Mouse (Mus musculus) liver, embryonic 14.5 days (tissue): ENCODE measurements around the gene Plcb4. TPM values are rescaled to one million over a fixed set of nuclear protein-coding genes. Genes with fewer than 3 reads are reported as not detected.

Experiments used
- ATAC-seq: fragments of 200-750 bp; cut with Nextera tagmentation; 2 replicates; pipeline ENCODE4 v1.8.0; 2017; ENCODE audit warnings: moderate number of reproducible peaks, mild to moderate bottlenecking, moderate library complexity; ENCODE audit not compliant: insufficient read depth
- DNase-seq, 3 experiments: peaks; one replicate each; pipeline ENCODE4 v3.0.0-alpha.2; 2012 to 2013; ENCODE audit warnings: low read depth in 3 of 3, low spot score in 3 of 3
- H3K27ac ChIP-seq: fragments of 300-500 bp; sonication (generic); 2 replicates; pipeline ENCODE4 v1.5.1; 2014; ENCODE audit warnings: moderate library complexity, mild to moderate bottlenecking, control low read depth, inconsistent platforms
- H3K27me3 ChIP-seq: fragments of 300-500 bp; sonication (generic); 2 replicates; pipeline ENCODE4 v1.6.1; 2014; ENCODE audit warnings: mild to moderate bottlenecking, low read length, moderate library complexity; ENCODE audit not compliant: control insufficient read depth, insufficient read depth
- H3K36me3 ChIP-seq: fragments of 300-500 bp; sonication (generic); replicated peaks from 2 replicates; pipeline ENCODE4 v1.6.1; 2014; ENCODE audit warnings: low read depth; ENCODE audit not compliant: control insufficient read depth, insufficient read depth
- H3K4me1 ChIP-seq, 2 experiments: fragments of 200-500 bp in 1 of 2; fragments of 300-500 bp in 1 of 2; sonication (generic) in 1 of 2; replicated peaks; 2 replicates each; pipeline ENCODE4 v1.6.1; 2012 to 2014; ENCODE audit warnings: antibody characterized with exemption in 1 of 2, inconsistent platforms in 1 of 2, low read length in 1 of 2; ENCODE audit not compliant: control insufficient read depth in 2 of 2, insufficient read depth in 2 of 2
- H3K4me2 ChIP-seq: fragments of 300-500 bp; sonication (generic); 2 replicates; pipeline ENCODE4 v1.6.1; 2014; ENCODE audit warnings: low read depth, mild to moderate bottlenecking, control low read depth, moderate library complexity
- H3K4me3 ChIP-seq, 2 experiments: fragments of 200-500 bp in 1 of 2; fragments of 300-500 bp in 1 of 2; sonication (generic) in 1 of 2; 2 replicates each; pipeline ENCODE4 v1.5.1; 2012 to 2014; ENCODE audit warnings: low read depth in 2 of 2, low read length in 2 of 2, mild to moderate bottlenecking in 2 of 2, control low read depth in 1 of 2, inconsistent platforms in 1 of 2, moderate library complexity in 1 of 2; ENCODE audit not compliant: insufficient read depth in 1 of 2
- H3K9ac ChIP-seq: fragments of 300-500 bp; sonication (generic); replicated peaks from 2 replicates; pipeline ENCODE4 v1.6.1; 2014; ENCODE audit warnings: mild to moderate bottlenecking, control low read depth, moderate library complexity
- H3K9me3 ChIP-seq: fragments of 300-500 bp; sonication (generic); 2 replicates; pipeline ENCODE4 v1.6.1; 2016; ENCODE audit warnings: low read length, mixed read lengths; ENCODE audit not compliant: control insufficient read depth
- CTCF ChIP-seq: IDR thresholded peaks from 2 replicates; pipeline ENCODE4 v1.5.1; 2016; ENCODE audit warnings: antibody characterized with exemption, low read depth, control low read depth
- EP300 ChIP-seq: IDR thresholded peaks from 2 replicates; pipeline ENCODE4 v1.6.1; 2016; ENCODE audit warnings: antibody characterized with exemption, low read depth
- WGBS: fragments of 180-500 bp; shearing (Covaris S2); extraction: QIAGEN DNeasy Blood & Tissue Kit; methylation state at CpG from one replicate; pipeline ENCODE4 v1.1.7; 2014; ENCODE audit not compliant: insufficient replicate concordance; 5-methylcytosine and 5-hydroxymethylcytosine counted together
- polyA plus RNA-seq, 2 experiments: library from polyadenylated mRNA; depleted of rRNA in 1 of 2; stranded (reverse) in 1 of 2; unstranded in 1 of 2; fragments of >200 nt; fragmentation: Nextera tagmentation in 1 of 2; extraction: Ambion mirVana in 1 of 2; gene quantifications; 2 replicates each; pipeline versions ENCODE4 v1.2.1 to v1.2.3; 2012 to 2014

Plcb4 gene
- polyA plus RNA-seq, 2 experiments: 1.9 to 2.3 TPM

- H3K27me3 ChIP-seq: no peaks in the 10 kb centered on the region
Measured at GRCm38 (mm10) chr2:135805748-135806685, 147.2 kb downstream of the Plcb4 start.

GRCm38 (mm10) chr2:135808342-135808741 is 149.5 kb downstream of the Plcb4 start:
- Histone ChIP-seq H3K9me3 (no peaks in the 10 kb centered on the region), H3K4me2 (no peak overlapping the region), H3K36me3 (no peaks in the 10 kb centered on the region), H3K9ac (no peak overlapping the region), H3K27me3 (no peaks in the 10 kb centered on the region), H3K27ac (no peak overlapping the region), H3K4me1 (0 out of 4 replicates have a peak, but pooled peaks cover 0 to 2% of the 10 kb centered on the region in 2 experiments), H3K4me3 (no peak overlapping the region)
- 44% methylated on average over 4 of the region's 4 CpGs for WGBS
- DNase-seq: no peak
- TF ChIP-seq CTCF (no peak), EP300 (no peak)
- no peak for ATAC-seq

More at GRCm38 (mm10) chr2:135805748-135806685, 147.2 kb downstream of the Plcb4 start:
- H3K4me3 ChIP-seq: no peak overlapping the region
- ATAC-seq (no peak), DNase-seq (no peak)
- 70% methylated on average over 15 of the region's 15 CpGs for WGBS
- H3K4me1 ChIP-seq: no peaks in the 10 kb centered on the region
- H3K9ac ChIP-seq: no peak overlapping the region
- no peaks in the 10 kb centered on the region for H3K36me3 ChIP-seq
- TF ChIP-seq EP300: no peak
- TF ChIP-seq CTCF: no peak
- no peak overlapping the region for H3K4me2 ChIP-seq
- H3K9me3 ChIP-seq: no peaks in the 10 kb centered on the region
- no peak overlapping the region for H3K27ac ChIP-seq

GRCm38 (mm10) chr2:135810841-135811240 is 152.0 kb downstream of the Plcb4 start:
- Histone ChIP-seq H3K36me3 (no peaks in the 10 kb centered on the region), H3K27me3 (no peaks in the 10 kb centered on the region), H3K27ac (no peak overlapping the region), H3K4me2 (no peak overlapping the region), H3K4me1 (0 out of 4 replicates have a peak, but pooled peaks cover 0 to 2% of the 10 kb centered on the region in 2 experiments), H3K9ac (no peak overlapping the region), H3K4me3 (no peak overlapping the region), H3K9me3 (no peaks in the 10 kb centered on the region)
- ATAC-seq (no peak), DNase-seq (no peak)
- WGBS: 69% methylated on average over 6 of the region's 6 CpGs
- TF ChIP-seq CTCF: no peak
- TF ChIP-seq EP300: no peak

- H3K27me3 ChIP-seq: no peaks in the 10 kb centered on the region
- H3K4me2 ChIP-seq: no peak overlapping the region
- H3K9ac ChIP-seq: no peak overlapping the region
- H3K4me1 ChIP-seq: 0 out of 4 replicates have a peak, but pooled peaks cover 0 to 2% of the 10 kb centered on the region in 2 experiments
- TF ChIP-seq EP300 (no peak), CTCF (no peak)
- no peaks in the 10 kb centered on the region for H3K9me3 ChIP-seq
- DNase-seq: no peak
- ATAC-seq: no peak
- H3K27ac ChIP-seq: no peak overlapping the region
- H3K36me3 ChIP-seq: no peaks in the 10 kb centered on the region
- H3K4me3 ChIP-seq: no peak overlapping the region
- WGBS: 26% methylated on average over 5 of the region's 5 CpGs
Measured at GRCm38 (mm10) chr2:135811453-135812101, 152.8 kb downstream of the Plcb4 start.
